Comparison of ENCODE assay signal across 18 mouse cellular contexts in genomic region chr19:53755346-53755745, GRCm38 (mm10).
DNase-seq lines count a peak whose midpoint lies in the region; ATAC-seq and TF ChIP-seq lines count a peak whose summit lies in the region.
"Had no signal": no experiment of that assay in that cellular context is flagged by ENCODE, and none has a peak within 500 bp of the region (broad histone marks: within the 10 kb centered on the region; RNA-seq: fewer than 3 reads in every experiment).

No protein-coding gene starts in this region.

- H3K36me3 ChIP-seq in heart, embryonic 10.5 days: peaks cover 12% of the 10 kb centered on the region; the same call in 1 of the 2 replicates
- H3K36me3 ChIP-seq in heart, embryonic 15.5 days: no peaks in the 10 kb centered on the region
- no peaks in the 10 kb centered on the region for H3K36me3 ChIP-seq in embryonic facial prominence, embryonic 10.5 days (replicated peaks)
- H3K36me3 ChIP-seq in myocyte (ENCODE audit: control insufficient read depth, insufficient read depth): peaks cover 4% of the 10 kb centered on the region
- H3K36me3 ChIP-seq: embryonic facial prominence, embryonic 15.5 days; forebrain, embryonic 10.5 days; hindbrain, embryonic 10.5 days; intestine, embryonic 15.5 days had no signal

- H3K4me2 ChIP-seq in heart, embryonic 15.5 days: no peak overlapping the region
- H3K4me2 ChIP-seq in myocyte (ENCODE audit: low read depth): peak overlapping the region; percentile 61
- H3K4me2 ChIP-seq: embryonic facial prominence, embryonic 15.5 days; hindbrain, embryonic 14.5 days; intestine, embryonic 15.5 days had no signal

- no peak overlapping the region for H3K4me3 ChIP-seq in heart, embryonic 10.5 days
- H3K4me3 ChIP-seq in heart, embryonic 15.5 days: no peak overlapping the region
- no peak overlapping the region for H3K4me3 ChIP-seq in embryonic facial prominence, embryonic 10.5 days
- no peak overlapping the region for H3K4me3 ChIP-seq in myocyte
- H3K4me3 ChIP-seq: embryonic facial prominence, embryonic 15.5 days; erythroblast, embryonic 14.5 days; forebrain, embryonic 10.5 days; hindbrain, embryonic 10.5 days; intestine, embryonic 15.5 days had no signal

- peaks cover 52% of the 10 kb centered on the region for H3K4me1 ChIP-seq in heart, embryonic 10.5 days
- peaks cover 57% of the 10 kb centered on the region for H3K4me1 ChIP-seq in heart, embryonic 15.5 days (replicated peaks)
- H3K4me1 ChIP-seq in embryonic facial prominence, embryonic 10.5 days: peaks cover 8% of the 10 kb centered on the region
- H3K4me1 ChIP-seq: embryonic facial prominence, embryonic 15.5 days had no signal

- peaks cover 14% of the 10 kb centered on the region for H3K79me2 ChIP-seq in myocyte (ENCODE audit: control insufficient read depth, insufficient read depth)

- DNase-seq in heart, embryonic 10.5 days (ENCODE audit: low spot score): peak; percentile 72
- no peak for DNase-seq in heart, postnatal 36 days
- no peak for DNase-seq in heart, postnatal 4 days
- DNase-seq in embryonic facial prominence, embryonic 10.5 days (ENCODE audit: low spot score): no peak
- DNase-seq: adrenal gland, adult 2 months; adrenal gland, postnatal 25 days; cerebellum, adult 2 months; cerebellum, postnatal 10 days; kidney, adult 18-20 months had no signal

- peak overlapping the region; percentile 72 for H3K27ac ChIP-seq in heart, embryonic 10.5 days
- peak overlapping the region; percentile 66 for H3K27ac ChIP-seq in heart, embryonic 15.5 days
- H3K27ac ChIP-seq in embryonic facial prominence, embryonic 10.5 days (replicated peaks): peak overlapping the region; percentile 10; the same call in 1 of the 2 replicates
- H3K27ac ChIP-seq: embryonic facial prominence, embryonic 15.5 days; forebrain, embryonic 10.5 days; hindbrain, embryonic 10.5 days; hindbrain, embryonic 14.5 days; intestine, embryonic 15.5 days had no signal

- H3ac ChIP-seq in myocyte (ENCODE audit: control insufficient read depth, insufficient read length): no peak overlapping the region

- 77% methylated on average over 5 of the region's 5 CpGs for WGBS in heart, embryonic 10.5 days
- WGBS in heart, embryonic 15.5 days: 71% methylated on average over 5 of the region's 5 CpGs
- WGBS in embryonic facial prominence, embryonic 10.5 days: 80% methylated on average over 5 of the region's 5 CpGs

- no peaks in the 10 kb centered on the region for H3K9me3 ChIP-seq in heart, embryonic 10.5 days
- no peaks in the 10 kb centered on the region for H3K9me3 ChIP-seq in heart, embryonic 15.5 days (replicated peaks)
- peaks cover 7% of the 10 kb centered on the region; the same call in 1 of the 2 replicates for H3K9me3 ChIP-seq in embryonic facial prominence, embryonic 10.5 days
- H3K9me3 ChIP-seq: embryonic facial prominence, embryonic 15.5 days; intestine, embryonic 15.5 days had no signal

- no peak for TF ChIP-seq POLR2A in myocyte (IDR thresholded peaks at IDR 0.05; ENCODE audit: insufficient read length, low read depth)

- H3K27me3 ChIP-seq in heart, embryonic 10.5 days (ENCODE audit: insufficient read depth, poor library complexity, severe bottlenecking): no peaks in the 10 kb centered on the region
- no peaks in the 10 kb centered on the region for H3K27me3 ChIP-seq in heart, embryonic 15.5 days
- no peaks in the 10 kb centered on the region for H3K27me3 ChIP-seq in embryonic facial prominence, embryonic 10.5 days (replicated peaks; ENCODE audit: low read depth, poor library complexity, severe bottlenecking)
- H3K27me3 ChIP-seq in myocyte (ENCODE audit: control insufficient read depth, insufficient read depth, insufficient read length): no peaks in the 10 kb centered on the region
- H3K27me3 ChIP-seq: embryonic facial prominence, embryonic 15.5 days; intestine, embryonic 15.5 days had no signal

- ATAC-seq in heart, embryonic 15.5 days (replicated peaks; ENCODE audit: insufficient number of reproducible peaks, insufficient read depth, low FRiP score, low read depth): no peak
- ATAC-seq: forebrain, embryonic 14.5 days had no signal

- H3K9ac ChIP-seq in heart, embryonic 15.5 days: no peak overlapping the region
- H3K9ac ChIP-seq: embryonic facial prominence, embryonic 15.5 days; hindbrain, embryonic 14.5 days; intestine, embryonic 15.5 days had no signal

- intact Hi-C loops in heart, postnatal 36 days (cut with DNase I): loop anchor here (2.0 kb wide), 1 partner anchor 107 kb away; no protein-coding TSS in a partner anchor

TF ChIP-seq in myocyte, 11 proteins besides CTCF, POLR2A, EP300 and RAD21:
- TF ChIP-seq TCF12 (IDR thresholded peaks at IDR 0.05; ENCODE audit: insufficient read depth, poor library complexity, severe bottlenecking) (no peak), MAX (IDR thresholded peaks at IDR 0.05; ENCODE audit: low read depth) (no peak), POLR2AphosphoS2 (IDR thresholded peaks at IDR 0.05; ENCODE audit: insufficient read length, low read depth) (no peak), MYOD1 (IDR thresholded peaks at IDR 0.05; ENCODE audit: control insufficient read depth in 1 of 3, insufficient read length in 2 of 3, low read depth in 2 of 3) (no peak), SRF (IDR thresholded peaks at IDR 0.05; ENCODE audit: control insufficient read depth, insufficient read length, low read depth) (no peak), REST (IDR thresholded peaks at IDR 0.05; ENCODE audit: insufficient read depth, insufficient read length) (no peak), E2F4 (IDR thresholded peaks at IDR 0.05; ENCODE audit: insufficient read depth) (no peak), TCF3 (IDR thresholded peaks at IDR 0.05; ENCODE audit: insufficient read length, low read depth) (no peak), CEBPB (IDR thresholded peaks at IDR 0.05; ENCODE audit: insufficient read depth, poor library complexity, severe bottlenecking) (no peak), MYOG (IDR thresholded peaks at IDR 0.05; ENCODE audit: control insufficient read depth in 1 of 3, insufficient read depth in 1 of 3, insufficient read length in 2 of 3, low read depth in 2 of 3) (no peak), USF1 (IDR thresholded peaks at IDR 0.05; ENCODE audit: low read depth) (no peak)

Comparison
In these comparisons a context has a peak if more than half of its experiments do, and no peak if none do; other contexts are left out.
1. H3K27ac ChIP-seq: peak in every context shown above with its lines; median percentile 72 in heart, embryonic 10.5 days; 66 in heart, embryonic 15.5 days; 10 in embryonic facial prominence, embryonic 10.5 days.